Mouse (Mus musculus) midbrain, embryonic 10.5 days (tissue): ENCODE data around the gene Txk. TPM values are rescaled to one million over a fixed set of nuclear protein-coding genes. Genes with fewer than 3 reads are reported as not detected.

ENCODE experiments used
- DNase-seq: peaks from one replicate; pipeline ENCODE4 v3.0.0-alpha.2; 2017; ENCODE audit warnings: low spot score
- H3K27ac ChIP-seq: fragments of 300-500 bp; sonication (generic); replicated peaks from 2 replicates; pipeline ENCODE4 v1.5.1; 2016; ENCODE audit warnings: mild to moderate bottlenecking
- H3K27me3 ChIP-seq: fragments of 300-500 bp; sonication (generic); 2 replicates; pipeline ENCODE4 v1.6.1; 2016; ENCODE audit warnings: low read depth, mild to moderate bottlenecking; ENCODE audit not compliant: poor library complexity, severe bottlenecking
- H3K36me3 ChIP-seq: fragments of 300-500 bp; sonication (generic); 2 replicates; pipeline ENCODE4 v1.6.1; 2016; ENCODE audit warnings: mild to moderate bottlenecking, moderate library complexity
- H3K4me1 ChIP-seq: fragments of 300-500 bp; sonication (generic); 2 replicates; pipeline ENCODE4 v1.6.1; 2016
- H3K4me3 ChIP-seq: fragments of 300-500 bp; sonication (generic); 2 replicates; pipeline ENCODE4 v1.5.1; 2016; ENCODE audit warnings: mild to moderate bottlenecking, moderate library complexity
- H3K9me3 ChIP-seq: fragments of 300-500 bp; sonication (generic); replicated peaks from 2 replicates; pipeline ENCODE4 v1.6.1; 2016; ENCODE audit warnings: mild to moderate bottlenecking
- WGBS: fragments of 180-500 bp; shearing (Covaris S2); methylation state at CpG from one replicate; pipeline ENCODE4 v1.1.7; 2016; 5-methylcytosine and 5-hydroxymethylcytosine counted together
- polyA plus RNA-seq: library from polyadenylated mRNA; unstranded; fragments of >200 nt; fragmentation: Nextera tagmentation; extraction: Ambion mirVana; gene quantifications from 2 replicates; pipeline ENCODE4 v1.2.1, GENCODE M21; 2016

Gene Txk
- polyA plus RNA-seq, 1 experiment from 2014 or later = not detected

DNA sequence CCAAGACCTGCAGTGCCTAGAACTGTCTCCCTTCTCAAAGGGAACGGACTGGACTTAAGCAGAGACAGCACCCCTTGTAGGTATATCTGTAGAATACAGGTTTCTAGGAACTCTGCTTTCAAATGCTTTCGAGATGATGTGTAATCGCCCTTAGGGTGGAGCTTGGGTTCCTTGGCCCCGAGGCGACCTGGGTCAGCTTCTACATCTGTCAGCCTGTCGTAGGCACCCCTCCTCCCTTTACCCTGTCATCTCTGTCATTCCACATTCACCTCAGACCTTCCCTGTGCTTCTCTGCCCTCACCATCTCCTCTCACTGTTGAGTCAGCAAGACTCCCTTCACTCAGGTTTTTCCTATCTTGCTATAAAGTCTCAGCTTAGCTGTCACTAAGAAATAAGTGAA lies 17.3 kb upstream of the Txk start:
- Histone ChIP-seq H3K4me1 (no peaks in the 10 kb centered on the region), H3K27me3 (no peaks in the 10 kb centered on the region), H3K36me3 (no peaks in the 10 kb centered on the region), H3K27ac (no peak overlapping the region), H3K4me3 (no peak overlapping the region), H3K9me3 (no peaks in the 10 kb centered on the region)
- WGBS = 79% methylated on average over 6 of the region's 6 CpGs
- no peak for DNase-seq

DNA sequence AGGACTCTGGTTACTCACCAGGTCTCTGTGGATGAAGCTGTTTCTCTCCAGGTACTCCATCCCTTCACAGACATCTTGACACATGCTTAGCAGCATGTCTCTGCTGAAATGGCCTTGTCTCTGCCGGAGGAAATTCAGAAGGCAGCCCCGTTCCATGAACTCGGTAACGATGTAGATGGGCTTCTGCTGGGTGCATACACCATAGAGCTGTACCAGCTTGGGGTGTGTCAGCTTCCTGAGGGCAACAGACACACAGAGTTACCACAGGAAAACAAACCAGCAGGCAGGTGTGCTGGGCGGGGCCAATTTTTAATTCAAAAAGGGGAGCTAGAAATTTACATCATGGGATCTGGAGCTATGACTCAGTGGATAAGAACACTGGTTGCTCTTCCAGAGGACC lies 11.0 kb upstream of the Txk start:
- 94% methylated on average over 5 of the region's 5 CpGs for WGBS
- H3K4me3 ChIP-seq = no peak overlapping the region
- no peaks in the 10 kb centered on the region for H3K9me3 ChIP-seq
- DNase-seq = no peak
- no peaks in the 10 kb centered on the region for H3K27me3 ChIP-seq
- H3K36me3 ChIP-seq = no peaks in the 10 kb centered on the region
- H3K4me1 ChIP-seq = peaks cover 25% of the 10 kb centered on the region
- H3K27ac ChIP-seq = 0 out of 2 replicates have a peak overlapping the region, but pooled peaks have one; percentile 23

DNA sequence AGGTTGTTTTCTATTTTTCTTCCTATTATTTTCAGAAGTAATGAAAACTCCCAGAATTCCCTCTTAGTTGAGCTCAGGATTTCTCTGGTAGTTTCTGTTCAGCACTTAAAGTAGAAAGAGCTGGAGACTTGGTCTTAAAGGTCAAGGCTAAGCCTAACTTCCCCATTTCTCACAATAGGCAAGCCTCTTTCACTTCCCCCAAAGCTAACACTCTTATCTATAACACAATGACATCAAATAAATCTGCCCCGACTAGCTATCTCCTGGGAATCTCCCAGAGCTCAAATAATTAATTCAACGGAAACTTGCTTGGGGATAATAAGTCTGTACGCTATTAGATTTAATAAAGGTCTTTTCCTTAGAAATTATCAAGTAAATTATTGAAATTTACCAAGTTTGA lies 10.4 kb upstream of the Txk start:
- Histone ChIP-seq H3K4me1 (peaks cover 25% of the 10 kb centered on the region), H3K27ac (no peak overlapping the region), H3K4me3 (no peak overlapping the region), H3K27me3 (no peaks in the 10 kb centered on the region), H3K36me3 (no peaks in the 10 kb centered on the region), H3K9me3 (no peaks in the 10 kb centered on the region)
- 71% methylated on average over 3 of the region's 3 CpGs for WGBS
- no peak for DNase-seq

DNA sequence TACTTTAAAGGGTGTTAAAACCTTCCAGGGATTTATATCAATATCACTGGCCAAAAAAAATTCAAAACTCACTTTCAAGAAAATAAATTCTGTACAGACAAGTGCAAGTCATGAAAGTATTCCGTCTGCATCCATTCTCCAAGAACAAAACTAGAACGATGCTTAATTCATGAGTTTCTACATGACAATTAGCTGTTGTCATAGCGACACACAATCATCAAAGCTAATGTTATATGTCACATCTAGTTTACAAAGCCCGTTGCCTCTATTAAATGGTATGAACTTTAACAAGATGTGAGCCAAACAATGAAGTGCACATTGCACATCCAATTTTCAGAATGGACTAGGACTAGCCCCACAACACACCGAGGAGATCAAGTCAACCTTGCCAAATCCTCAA lies 9.2 kb upstream of the Txk start:
- Histone ChIP-seq H3K4me3 (no peak overlapping the region), H3K4me1 (peaks cover 29% of the 10 kb centered on the region), H3K27ac (no peak overlapping the region), H3K9me3 (no peaks in the 10 kb centered on the region), H3K27me3 (no peaks in the 10 kb centered on the region), H3K36me3 (no peaks in the 10 kb centered on the region)
- DNase-seq = no peak
- WGBS = 74% methylated on average over 5 of the region's 5 CpGs

DNA sequence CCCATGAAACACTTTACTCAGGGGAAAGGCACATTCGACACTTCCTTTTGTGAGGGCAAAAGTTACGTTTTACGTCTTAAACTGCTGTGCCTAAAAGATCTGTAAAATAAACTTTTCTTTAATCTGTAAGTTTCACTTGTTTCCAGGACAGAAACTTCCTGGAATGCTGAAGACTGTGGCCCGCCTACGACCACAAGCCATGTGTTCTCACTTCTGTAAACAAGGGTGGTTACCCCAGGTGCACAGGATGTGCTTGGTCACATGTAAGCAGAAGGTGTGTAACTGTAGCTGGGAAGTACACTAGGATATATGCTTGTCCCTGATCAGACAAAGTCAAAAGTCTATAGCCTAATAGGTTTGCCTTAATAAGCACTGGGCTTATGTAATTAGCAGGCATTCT lies 8.7 kb upstream of the Txk start:
- no peaks in the 10 kb centered on the region for H3K27me3 ChIP-seq
- H3K9me3 ChIP-seq = no peaks in the 10 kb centered on the region
- no peak overlapping the region for H3K4me3 ChIP-seq
- H3K4me1 ChIP-seq = peaks cover 29% of the 10 kb centered on the region
- H3K27ac ChIP-seq = no peak overlapping the region
- no peak for DNase-seq
- H3K36me3 ChIP-seq = no peaks in the 10 kb centered on the region
- 91% methylated on average over 5 of the region's 5 CpGs for WGBS

DNA sequence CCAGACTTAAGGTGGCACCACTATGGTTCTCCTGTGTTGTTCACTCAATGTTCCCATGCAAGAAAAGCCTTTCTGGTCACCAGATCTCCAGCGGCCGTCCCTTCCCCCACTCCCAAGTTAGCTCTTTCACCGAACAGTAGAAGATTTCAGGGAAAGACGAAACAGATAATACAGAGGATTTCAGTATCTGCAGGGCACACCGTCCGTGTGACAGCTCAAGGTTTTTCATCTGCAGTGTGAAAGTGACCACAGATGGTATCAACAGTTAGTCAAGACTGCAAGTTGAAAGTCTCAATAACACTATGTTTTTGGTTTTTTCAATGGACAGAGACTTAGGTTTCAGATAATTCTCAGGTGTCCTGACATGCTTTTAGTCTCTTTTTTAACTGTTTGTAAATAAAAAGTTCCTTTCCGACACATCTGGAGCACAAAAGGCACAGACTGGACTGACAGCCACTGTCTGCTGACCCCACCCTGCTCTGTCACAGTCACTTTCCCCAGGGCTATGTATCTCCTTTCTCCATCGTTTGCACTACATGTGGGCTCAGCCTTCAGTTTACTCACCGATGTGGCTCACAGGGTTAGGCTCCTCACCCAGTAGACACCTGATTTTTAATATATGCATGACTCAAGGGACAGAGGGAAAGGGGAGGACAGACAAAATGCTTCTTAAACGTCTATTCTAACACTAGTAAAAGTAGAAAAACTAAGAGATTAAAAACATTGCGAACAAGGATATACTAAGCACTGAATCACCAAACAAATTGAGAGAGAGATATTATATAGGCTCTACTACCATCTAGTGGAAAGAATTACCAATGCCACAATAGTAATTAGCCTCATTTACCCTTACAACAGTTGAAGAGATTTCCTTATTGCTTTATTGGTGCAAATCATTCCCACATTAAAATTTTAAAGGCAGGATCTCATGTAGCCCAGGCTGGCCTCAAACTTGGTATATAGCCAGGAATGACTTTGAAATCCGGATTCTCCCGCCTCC lies 6.6 kb upstream of the Txk start:
- Histone ChIP-seq H3K27me3 (no peaks in the 10 kb centered on the region), H3K9me3 (no peaks in the 10 kb centered on the region), H3K36me3 (no peaks in the 10 kb centered on the region), H3K27ac (no peak overlapping the region), H3K4me1 (peaks cover 29% of the 10 kb centered on the region), H3K4me3 (no peak overlapping the region)
- no peak for DNase-seq
- 78% methylated on average over 13 of the region's 13 CpGs for WGBS

DNA sequence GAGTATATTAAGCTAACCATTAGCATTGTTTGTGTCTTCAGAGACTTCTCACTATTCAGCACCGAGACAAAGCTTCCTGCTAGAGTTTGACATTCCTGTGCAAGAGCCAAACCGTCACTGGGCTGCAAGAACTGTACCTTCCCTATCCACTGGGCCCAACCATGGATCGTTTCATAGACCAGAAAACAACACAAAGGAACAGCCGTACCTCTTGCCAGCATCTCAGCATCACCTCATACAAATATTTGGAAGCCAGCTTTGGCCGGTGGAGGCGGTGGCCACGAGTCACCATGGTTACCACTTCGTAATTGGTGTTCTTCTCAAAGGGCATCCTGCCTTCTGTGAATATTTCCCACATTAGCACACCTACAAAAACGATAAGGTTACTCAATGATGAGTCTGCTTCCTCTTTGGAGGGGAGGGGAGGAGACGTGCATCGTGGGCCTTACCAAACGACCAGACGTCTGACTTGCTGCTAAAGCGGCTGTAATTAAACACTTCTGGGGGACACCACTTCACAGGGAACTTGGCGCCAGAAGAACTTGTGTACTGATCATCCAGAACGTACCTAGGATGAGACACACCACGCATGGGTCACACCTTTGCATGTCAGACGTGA lies 4.7 kb upstream of the Txk start:
- Histone ChIP-seq H3K27me3 (no peaks in the 10 kb centered on the region), H3K27ac (no peak overlapping the region), H3K9me3 (no peaks in the 10 kb centered on the region), H3K4me3 (no peak overlapping the region), H3K4me1 (peaks cover 16% of the 10 kb centered on the region), H3K36me3 (no peaks in the 10 kb centered on the region)
- 83% methylated on average over 18 of the region's 18 CpGs for WGBS
- DNase-seq = no peak

DNA sequence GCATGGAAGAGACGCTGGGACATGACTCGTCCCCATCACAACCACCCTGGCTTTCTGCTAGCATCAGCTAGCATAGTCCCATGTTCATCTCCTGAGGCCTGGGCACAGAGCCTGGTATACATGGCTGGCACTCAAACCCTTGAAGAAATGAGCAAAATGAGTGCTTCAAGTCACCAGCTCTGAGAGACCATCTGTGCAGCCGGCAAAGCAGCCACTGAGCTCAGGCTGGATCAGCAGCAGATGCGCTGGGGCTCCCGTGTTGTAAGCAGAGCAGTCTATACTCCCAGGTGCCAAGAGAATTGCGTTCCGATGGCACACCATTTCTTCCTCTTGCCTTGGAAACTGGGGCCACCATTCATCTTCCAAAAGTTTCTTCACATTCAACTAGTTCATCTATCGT lies 3.4 kb upstream of the Txk start:
- H3K4me3 ChIP-seq = no peak overlapping the region
- no peaks in the 10 kb centered on the region for H3K27me3 ChIP-seq
- H3K9me3 ChIP-seq = no peaks in the 10 kb centered on the region
- no peak overlapping the region for H3K27ac ChIP-seq
- peaks cover 5% of the 10 kb centered on the region; the same call in 1 of the 2 replicates for H3K4me1 ChIP-seq
- no peak for DNase-seq
- WGBS = 86% methylated on average over 8 of the region's 8 CpGs
- H3K36me3 ChIP-seq = no peaks in the 10 kb centered on the region

DNA sequence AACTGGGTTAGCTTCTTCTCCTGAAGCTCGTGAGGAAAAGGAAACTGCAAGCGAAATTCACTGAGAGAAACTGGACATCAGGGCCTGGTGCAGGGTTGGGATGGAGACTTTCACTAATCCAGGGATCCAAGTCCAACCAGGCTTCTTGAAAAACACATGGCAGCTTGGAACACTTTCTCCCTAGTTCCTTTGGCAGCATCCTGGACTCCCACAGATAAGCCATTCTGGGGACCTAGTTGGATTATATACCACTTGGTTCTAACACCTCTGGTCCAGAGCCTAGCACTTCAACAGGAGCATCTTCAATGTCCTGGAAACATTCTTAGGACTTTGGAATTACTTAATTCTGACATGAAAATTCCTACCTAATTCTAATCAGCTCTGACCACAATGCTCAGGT lies 2.5 kb upstream of the Txk start:
- Histone ChIP-seq H3K27ac (no peak overlapping the region), H3K27me3 (no peaks in the 10 kb centered on the region), H3K9me3 (no peaks in the 10 kb centered on the region), H3K36me3 (no peaks in the 10 kb centered on the region), H3K4me3 (no peak overlapping the region), H3K4me1 (peaks cover 5% of the 10 kb centered on the region; the same call in 1 of the 2 replicates)
- DNase-seq = no peak
- 85% methylated on average over 2 of the region's 2 CpGs for WGBS

DNA sequence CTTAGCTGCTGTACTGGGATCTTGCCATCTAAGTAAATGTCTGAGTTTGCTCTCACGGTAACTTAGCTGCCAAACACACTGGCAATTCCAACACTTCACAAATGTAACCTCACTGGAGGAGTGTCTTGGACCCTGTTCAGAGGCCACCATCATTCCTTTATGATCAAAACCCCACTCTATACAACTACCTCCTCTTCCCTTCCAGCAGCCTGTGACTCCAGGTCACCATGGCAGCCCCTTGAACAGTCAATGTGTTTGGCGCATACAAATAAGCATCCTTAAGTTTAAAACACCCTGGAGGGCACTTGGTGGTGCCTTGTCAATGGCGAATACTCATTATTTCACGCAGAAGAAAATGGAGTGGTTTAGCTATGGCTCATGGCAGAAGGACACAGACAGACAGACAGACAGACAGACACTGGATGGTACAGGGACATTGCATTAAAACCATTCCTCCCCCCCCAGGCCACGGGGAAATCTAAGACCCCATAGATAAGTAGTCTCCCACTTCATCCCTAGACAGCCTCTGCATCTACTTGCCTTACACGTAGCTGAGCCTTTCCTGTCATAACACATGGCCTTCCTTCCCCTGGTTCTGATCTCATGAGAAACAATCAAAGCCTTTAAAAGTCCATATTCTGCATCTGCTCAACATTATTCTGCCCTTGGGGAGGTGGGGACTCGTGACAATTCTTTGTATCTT lies 1.4 kb downstream of the Txk start:
- H3K36me3 ChIP-seq = no peaks in the 10 kb centered on the region
- no peak overlapping the region for H3K4me3 ChIP-seq
- no peaks in the 10 kb centered on the region for H3K4me1 ChIP-seq
- DNase-seq = no peak
- no peaks in the 10 kb centered on the region for H3K27me3 ChIP-seq
- 85% methylated on average over 7 of the region's 7 CpGs for WGBS
- H3K9me3 ChIP-seq = no peaks in the 10 kb centered on the region
- no peak overlapping the region for H3K27ac ChIP-seq

DNA sequence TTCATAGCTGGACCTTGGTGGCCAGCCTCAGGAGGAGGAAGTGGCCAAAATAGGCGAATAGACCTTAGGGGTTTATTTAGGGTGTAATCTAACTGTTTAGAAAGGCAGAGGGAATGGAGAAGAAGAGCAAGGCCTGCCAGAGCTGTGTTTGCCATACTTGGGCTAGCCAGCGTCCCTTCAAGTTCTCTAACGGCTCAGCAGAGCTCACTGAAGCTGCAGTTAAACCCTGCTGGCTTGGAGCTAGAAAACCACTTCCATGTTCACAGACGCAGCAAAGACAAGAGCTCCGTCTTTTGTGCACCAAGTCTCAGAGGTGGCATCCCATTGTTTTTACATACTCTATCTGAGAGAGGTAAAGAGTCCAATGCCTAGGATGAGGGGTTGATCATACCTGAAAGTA lies 2.4 kb downstream of the Txk start:
- WGBS = 81% methylated on average over 5 of the region's 5 CpGs
- no peak for DNase-seq
- Histone ChIP-seq H3K27ac (no peak overlapping the region), H3K36me3 (no peaks in the 10 kb centered on the region), H3K4me3 (no peak overlapping the region), H3K9me3 (no peaks in the 10 kb centered on the region), H3K27me3 (no peaks in the 10 kb centered on the region), H3K4me1 (no peaks in the 10 kb centered on the region)

DNA sequence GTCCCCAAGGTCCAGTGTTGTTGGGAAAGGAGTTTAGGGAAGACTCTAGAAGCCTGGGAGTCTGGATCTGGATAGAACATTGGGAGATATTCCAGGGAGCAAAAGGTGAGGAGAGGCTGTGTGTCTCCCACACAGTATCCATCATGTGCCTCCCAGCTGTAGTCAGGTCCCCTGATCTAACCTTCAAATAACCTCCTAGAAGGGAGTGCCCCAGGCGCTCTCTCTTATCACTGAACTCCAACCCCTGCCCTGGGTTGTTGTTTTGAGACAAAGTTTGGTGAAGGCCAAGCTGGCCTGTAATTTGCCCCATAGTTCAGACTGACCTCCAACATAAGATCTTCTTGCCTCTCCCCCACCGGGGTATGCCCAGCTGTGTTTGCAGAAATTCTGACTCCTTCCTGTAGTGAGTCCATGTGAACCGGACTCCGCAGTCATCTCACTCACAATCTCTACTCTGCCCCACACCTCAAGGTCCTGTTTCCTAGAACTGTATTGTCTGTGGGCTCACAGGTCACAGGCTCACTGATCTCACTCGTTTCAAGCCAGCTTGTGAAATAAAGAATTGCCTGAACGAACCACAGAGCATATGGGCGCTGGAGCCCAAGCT lies 3.8 kb downstream of the Txk start:
- Histone ChIP-seq H3K27ac (0 out of 2 replicates have a peak overlapping the region, but pooled peaks have one; percentile 9), H3K9me3 (no peaks in the 10 kb centered on the region), H3K36me3 (no peaks in the 10 kb centered on the region), H3K27me3 (no peaks in the 10 kb centered on the region), H3K4me3 (no peak overlapping the region), H3K4me1 (no peaks in the 10 kb centered on the region)
- DNase-seq = no peak
- 86% methylated on average over 7 of the region's 7 CpGs for WGBS
